Mouse (Mus musculus) midbrain, embryonic 11.5 days (tissue): ENCODE measurements around the gene Nt5c3. TPM values are rescaled to one million over a fixed set of nuclear protein-coding genes. Genes with fewer than 3 reads are reported as not detected.

Experiments used
- ATAC-seq: fragments of 200-750 bp; cut with Nextera tagmentation; 2 replicates; pipeline ENCODE4 v1.8.0; 2017; ENCODE audit warnings: moderate TSS enrichment, moderate library complexity; ENCODE audit not compliant: low FRiP score
- DNase-seq: peaks from one replicate; pipeline ENCODE4 v3.0.0; 2015; ENCODE audit warnings: low spot score; ENCODE audit errors: missing footprints
- H3K27ac ChIP-seq: fragments of 300-500 bp; sonication (generic); 2 replicates; pipeline ENCODE4 v1.5.1; 2014; ENCODE audit warnings: low read depth, low read length
- H3K27me3 ChIP-seq: fragments of 300-500 bp; sonication (generic); 2 replicates; pipeline ENCODE4 v1.6.1; 2014; ENCODE audit warnings: mild to moderate bottlenecking, low read length, moderate library complexity, mixed read lengths; ENCODE audit not compliant: control insufficient read depth, insufficient read depth
- H3K36me3 ChIP-seq: fragments of 300-500 bp; sonication (generic); 2 replicates; pipeline ENCODE4 v1.6.1; 2014; ENCODE audit warnings: mild to moderate bottlenecking, low read length, moderate library complexity, mixed read lengths; ENCODE audit not compliant: control insufficient read depth, insufficient read depth
- H3K4me1 ChIP-seq: fragments of 300-500 bp; sonication (generic); 2 replicates; pipeline ENCODE4 v1.6.1; 2014; ENCODE audit warnings: low read length; ENCODE audit not compliant: control insufficient read depth, insufficient read depth
- H3K4me2 ChIP-seq: fragments of 300-500 bp; sonication (generic); 2 replicates; pipeline ENCODE4 v1.6.1; 2014; ENCODE audit warnings: mild to moderate bottlenecking, moderate library complexity
- H3K4me3 ChIP-seq: fragments of 300-500 bp; sonication (generic); 2 replicates; pipeline ENCODE4 v1.5.1; 2014; ENCODE audit warnings: low read depth, low read length
- H3K9ac ChIP-seq: fragments of 300-500 bp; sonication (generic); 2 replicates; pipeline ENCODE4 v1.6.1; 2014; ENCODE audit warnings: low read length
- H3K9me3 ChIP-seq: fragments of 300-500 bp; sonication (generic); 2 replicates; pipeline ENCODE4 v1.6.1; 2016; ENCODE audit warnings: low read length; ENCODE audit not compliant: control insufficient read depth
- WGBS: fragments of 180-500 bp; shearing (Covaris S2); extraction: QIAGEN DNeasy Blood & Tissue Kit; methylation state at CpG from one replicate; pipeline ENCODE4 v1.1.7; 2014; 5-methylcytosine and 5-hydroxymethylcytosine counted together
- polyA plus RNA-seq: library from polyadenylated mRNA; unstranded; fragments of >200 nt; fragmentation: Nextera tagmentation; extraction: Ambion mirVana; gene quantifications from 2 replicates; pipeline ENCODE4 v1.2.1, GENCODE M21; 2014

Gene Nt5c3
- polyA plus RNA-seq, 1 experiment from 2014 or later: 91.1 TPM

- peak; percentile 89 for DNase-seq
- no peaks in the 10 kb centered on the region for H3K36me3 ChIP-seq
- no peak for ATAC-seq
- no peaks in the 10 kb centered on the region for H3K9me3 ChIP-seq
- H3K27me3 ChIP-seq: no peaks in the 10 kb centered on the region
- H3K4me3 ChIP-seq: peak overlapping the region; percentile 57; the same call in 1 of the 2 replicates
- peak overlapping the region; percentile 71; the same call in 1 of the 2 replicates for H3K4me2 ChIP-seq
- H3K9ac ChIP-seq: no peak overlapping the region
- no peak overlapping the region for H3K27ac ChIP-seq
- H3K4me1 ChIP-seq: 0 out of 2 replicates have a peak, but pooled peaks cover 2% of the 10 kb centered on the region
Measured at GRCm38 (mm10) chr6:56832830-56833229, 90.9 kb downstream of the Nt5c3 start.

GRCm38 (mm10) chr6:56832407-56832796 lies 91.3 kb downstream of the Nt5c3 start:
- ATAC-seq (peak; percentile 56), DNase-seq (peak; percentile 92)
- H3K4me3 ChIP-seq: peak overlapping the region; percentile 57
- 0 out of 2 replicates have a peak overlapping the region, but pooled peaks have one; percentile 14 for H3K27ac ChIP-seq
- H3K4me1 ChIP-seq: 0 out of 2 replicates have a peak, but pooled peaks cover 2% of the 10 kb centered on the region
- 2% methylated on average over 15 of the region's 15 CpGs for WGBS
- no peaks in the 10 kb centered on the region for H3K9me3 ChIP-seq
- H3K27me3 ChIP-seq: no peaks in the 10 kb centered on the region
- H3K9ac ChIP-seq: peak overlapping the region; percentile 76
- peak overlapping the region; percentile 71 for H3K4me2 ChIP-seq
- H3K36me3 ChIP-seq: no peaks in the 10 kb centered on the region

Other genes with a start within 250 kb of the Nt5c3 start
- gene Lsm5, start 219.2 kb downstream of the Nt5c3 start, polyA plus RNA-seq: 232 and 241 TPM in 2 replicates
- 27.4 and 31.1 TPM in 2 replicates for gene Avl9, start 209.0 kb downstream of the Nt5c3 start, polyA plus RNA-seq
- gene Kbtbd2, start 126.1 kb downstream of the Nt5c3 start, polyA plus RNA-seq: 29.6 and 36.1 TPM in 2 replicates
- 55.3 and 57.4 TPM in 2 replicates for gene Fkbp9, start 91.9 kb downstream of the Nt5c3 start, polyA plus RNA-seq
- 0.51 and 0.61 TPM in 2 replicates for gene Vmn1r4, start 83 bp upstream of the Nt5c3 start, polyA plus RNA-seq
- not detected in 2 replicates for gene Vmn1r5, start 46.3 kb upstream of the Nt5c3 start, polyA plus RNA-seq
- gene Vmn1r6, start 73.3 kb upstream of the Nt5c3 start, polyA plus RNA-seq: not detected in 2 replicates
- not detected in 2 replicates for gene Vmn1r7, start 101.4 kb upstream of the Nt5c3 start, polyA plus RNA-seq
- not detected in 2 replicates for gene Vmn1r8, start 108.4 kb upstream of the Nt5c3 start, polyA plus RNA-seq
- not detected in 2 replicates for gene Vmn1r9, start 142.9 kb upstream of the Nt5c3 start, polyA plus RNA-seq
- not detected in 2 replicates for gene Vmn1r10, start 185.5 kb upstream of the Nt5c3 start, polyA plus RNA-seq
- not detected in 2 replicates for gene Vmn1r11, start 209.5 kb upstream of the Nt5c3 start, polyA plus RNA-seq
- gene Vmn1r12, start 233.0 kb upstream of the Nt5c3 start, polyA plus RNA-seq: not detected in 2 replicates